Mouse (Mus musculus): ENCODE data around the gene Klf16.

DNA sequence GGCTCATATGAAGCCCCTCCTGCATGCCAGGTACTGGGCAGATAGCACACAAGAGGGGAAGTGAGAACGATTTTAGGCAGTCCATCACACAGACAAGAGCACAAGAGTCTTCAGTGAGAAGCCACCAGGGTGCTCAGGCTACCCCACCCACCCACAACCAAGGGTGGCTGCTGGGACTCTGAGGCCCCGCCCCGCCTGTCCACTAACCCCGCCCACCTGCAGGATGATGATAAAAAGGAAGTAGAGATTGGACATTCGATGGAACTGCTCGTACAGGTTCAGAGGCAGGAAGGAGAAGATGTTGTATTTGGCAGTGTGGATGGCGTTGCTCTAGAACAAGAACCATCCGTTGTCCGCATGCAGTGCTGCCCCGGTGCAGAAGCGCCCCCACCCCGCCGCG lies 42.0 kb downstream of the Klf16 start:
- TF ChIP-seq TAL1 (IDR thresholded peaks at IDR 0.05; ENCODE audit: low read length) (no peak), GATA1 (IDR thresholded peaks at IDR 0.05; ENCODE audit: low read length) (no peak)

Measured in erythroblast, embryonic 14.5 days (primary cell).